Mouse (Mus musculus): Measurements from ENCODE around the gene Borcs6.

DNA sequence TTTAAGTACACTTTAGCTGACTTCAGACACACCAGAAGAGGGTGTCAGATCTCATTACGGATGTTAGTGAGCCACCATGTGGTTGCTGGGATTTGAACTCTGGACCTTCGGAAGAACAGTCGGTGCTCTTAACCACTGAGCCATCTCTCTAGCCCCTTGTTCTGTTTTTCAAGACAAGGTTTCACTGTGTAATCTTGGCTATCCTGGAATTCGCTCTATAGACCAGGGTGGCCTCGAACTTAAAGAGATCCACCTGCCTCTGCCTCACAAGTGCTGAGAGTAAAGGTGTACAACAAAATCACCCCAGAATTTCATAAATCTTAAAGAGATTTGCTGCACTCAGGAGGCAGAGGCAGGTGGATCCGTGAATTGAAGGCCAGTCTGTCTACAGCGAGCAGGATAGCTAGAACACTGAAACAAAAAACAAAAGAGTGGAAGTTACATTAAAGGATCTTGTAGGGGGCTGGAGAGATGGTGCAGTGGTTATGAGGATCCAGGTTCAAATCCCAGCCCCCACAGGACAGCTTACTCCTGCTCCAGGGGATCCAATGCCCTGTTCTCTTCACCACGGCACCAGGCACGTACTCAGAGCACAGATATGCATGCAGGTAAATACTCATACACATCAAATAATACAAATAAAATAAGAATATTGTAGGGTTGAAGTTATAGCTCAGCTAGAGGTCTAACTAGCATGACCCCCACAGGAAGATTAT is 16.4 kb downstream of the Borcs6 start:
- TF ChIP-seq POLR2A (IDR thresholded peaks at IDR 0.05; ENCODE audit: control insufficient read depth in 1 of 2, insufficient read depth in 1 of 2, low read depth in 1 of 2, low read length in 2 of 2, poor library complexity in 1 of 2) = no peak
- TF ChIP-seq POLR2AphosphoS5 (IDR thresholded peaks at IDR 0.05; ENCODE audit: borderline replicate concordance, low read depth, low read length) = no peak
- no peak for TF ChIP-seq CHD2 (IDR thresholded peaks at IDR 0.05; ENCODE audit: low read length)
- no peak for TF ChIP-seq CTCF (IDR thresholded peaks at IDR 0.05 in 2 of 3, conservative IDR thresholded peaks at IDR 0.05 in 1 of 3; ENCODE audit: control insufficient read depth in 1 of 3, insufficient read depth in 1 of 3, low read depth in 2 of 3, low read length in 3 of 3, poor library complexity in 1 of 3, severe bottlenecking in 1 of 3)
- TF ChIP-seq USF2 (IDR thresholded peaks at IDR 0.05; ENCODE audit: borderline replicate concordance in 1 of 2, insufficient read depth in 1 of 2, low read depth in 1 of 2, low read length in 2 of 2) = no peak
- no peak for TF ChIP-seq USF1 (IDR thresholded peaks at IDR 0.05; ENCODE audit: low read depth, low read length)
- TF ChIP-seq TBP (IDR thresholded peaks at IDR 0.05; ENCODE audit: low read depth, low read length) = no peak
- TF ChIP-seq NRF1 (IDR thresholded peaks at IDR 0.05; ENCODE audit: insufficient read depth, low read depth, low read length, poor library complexity, severe bottlenecking) = no peak
- no peak for TF ChIP-seq RCOR1 (IDR thresholded peaks at IDR 0.05; ENCODE audit: low read depth, low read length)
- no peak for TF ChIP-seq MAFK (IDR thresholded peaks at IDR 0.05; ENCODE audit: borderline replicate concordance, low read depth, low read length)
- no peak for TF ChIP-seq MAZ (IDR thresholded peaks at IDR 0.05; ENCODE audit: low read depth, low read length)
- TF ChIP-seq MYB (IDR thresholded peaks at IDR 0.05; ENCODE audit: low read depth, low read length) = no peak
- no peak for TF ChIP-seq HCFC1 (IDR thresholded peaks at IDR 0.05; ENCODE audit: low read depth, low read length)
- no peak for TF ChIP-seq SMC3 (IDR thresholded peaks at IDR 0.05; ENCODE audit: low read depth, low read length)
